Mouse (Mus musculus): Measurements from ENCODE around the gene Cxcr3.

GRCm38 (mm10) chrX:101741064-101741433 is 7.0 kb upstream of the Cxcr3 start:
- TF ChIP-seq POLR2A (IDR thresholded peaks at IDR 0.05; ENCODE audit: low read depth, low read length), result no peak
- TF ChIP-seq JUND (conservative IDR thresholded peaks at IDR 0.05; ENCODE audit: low read depth, low read length), result no peak
